Mouse (Mus musculus) intestine, embryonic 14.5 days (tissue): ENCODE measurements around the gene Cmip. TPM values are rescaled to one million over a fixed set of nuclear protein-coding genes. Genes with fewer than 3 reads are reported as not detected.

Source experiments
- ATAC-seq: fragments of 200-750 bp; cut with Nextera tagmentation; replicated peaks from 2 replicates; pipeline ENCODE4 v1.8.0; 2017; ENCODE audit warnings: low read depth, moderate number of reproducible peaks, moderate TSS enrichment, moderate library complexity; ENCODE audit not compliant: low FRiP score, low TSS enrichment
- DNase-seq: peaks from one replicate; pipeline ENCODE4 v3.0.0-alpha.2; 2018; ENCODE audit warnings: low spot score
- H3K27ac ChIP-seq: fragments of 300-500 bp; sonication (generic); 2 replicates; pipeline ENCODE4 v1.5.1; 2014; ENCODE audit warnings: low read depth, mild to moderate bottlenecking, control low read depth
- H3K27me3 ChIP-seq: fragments of 300-500 bp; sonication (generic); replicated peaks from 2 replicates; pipeline ENCODE4 v1.6.1; 2014; ENCODE audit warnings: low read length, control low read depth; ENCODE audit not compliant: control insufficient read depth, insufficient read depth
- H3K36me3 ChIP-seq: fragments of 300-500 bp; sonication (generic); 2 replicates; pipeline ENCODE4 v1.6.1; 2014; ENCODE audit warnings: low read length, control low read depth; ENCODE audit not compliant: control insufficient read depth, insufficient read depth
- H3K4me1 ChIP-seq: fragments of 300-500 bp; sonication (generic); replicated peaks from 2 replicates; pipeline ENCODE4 v1.6.1; 2014; ENCODE audit warnings: low read length, control low read depth, mixed read lengths; ENCODE audit not compliant: control insufficient read depth, insufficient read depth
- H3K4me2 ChIP-seq: fragments of 300-500 bp; sonication (generic); 2 replicates; pipeline ENCODE4 v1.6.1; 2014; ENCODE audit warnings: low read length
- H3K4me3 ChIP-seq: fragments of 300-500 bp; sonication (generic); 2 replicates; pipeline ENCODE4 v1.5.1; 2014; ENCODE audit warnings: low read depth, low read length, control low read depth, mixed read lengths
- H3K9ac ChIP-seq: fragments of 300-500 bp; sonication (generic); 2 replicates; pipeline ENCODE4 v1.6.1; 2014; ENCODE audit warnings: mild to moderate bottlenecking, low read length
- H3K9me3 ChIP-seq: fragments of 300-500 bp; sonication (generic); 2 replicates; pipeline ENCODE4 v1.6.1; 2016; ENCODE audit warnings: low read length, control low read depth; ENCODE audit not compliant: control insufficient read depth
- WGBS: fragments of 180-500 bp; shearing (Covaris S2); extraction: QIAGEN DNeasy Blood & Tissue Kit; methylation state at CpG from one replicate; pipeline ENCODE4 v1.1.7; 2014; 5-methylcytosine and 5-hydroxymethylcytosine counted together
- polyA plus RNA-seq: library from polyadenylated mRNA; unstranded; fragments of >200 nt; fragmentation: Nextera tagmentation; extraction: Ambion mirVana; gene quantifications from 2 replicates; pipeline ENCODE4 v1.2.1, GENCODE M21; 2014

Gene Cmip
- polyA plus RNA-seq, 1 experiment from 2014 or later = 22.4 TPM

GRCm38 (mm10) chr8:117329903-117330302 is 73.0 kb downstream of the Cmip start:
- ATAC-seq (no peak), DNase-seq (no peak)
- H3K36me3 ChIP-seq = no peaks in the 10 kb centered on the region
- H3K27me3 ChIP-seq = no peaks in the 10 kb centered on the region
- no peak overlapping the region for H3K9ac ChIP-seq
- H3K4me3 ChIP-seq = no peak overlapping the region
- no peaks in the 10 kb centered on the region for H3K9me3 ChIP-seq
- 54% methylated on average over 2 of the region's 2 CpGs for whole genome bisulfite sequencing
- no peak overlapping the region for H3K4me2 ChIP-seq
- H3K27ac ChIP-seq = no peak overlapping the region; the same call in 1 of the 2 replicates
- H3K4me1 ChIP-seq = peaks cover 53% of the 10 kb centered on the region

- H3K4me2 ChIP-seq = no peak overlapping the region
- DNase-seq (no peak), ATAC-seq (no peak)
- H3K27me3 ChIP-seq = no peaks in the 10 kb centered on the region
- no peaks in the 10 kb centered on the region for H3K9me3 ChIP-seq
- no peaks in the 10 kb centered on the region for H3K36me3 ChIP-seq
- peak overlapping the region; percentile 81 for H3K27ac ChIP-seq
- 61% methylated on average over 27 of the region's 27 CpGs for WGBS
- H3K4me1 ChIP-seq = peaks cover 65% of the 10 kb centered on the region
- no peak overlapping the region for H3K9ac ChIP-seq
- H3K4me3 ChIP-seq = no peak overlapping the region
Observed at GRCm38 (mm10) chr8:117332229-117333010, 75.6 kb downstream of the Cmip start.

- Histone ChIP-seq H3K9ac (no peak overlapping the region), H3K9me3 (no peaks in the 10 kb centered on the region), H3K27me3 (no peaks in the 10 kb centered on the region), H3K4me2 (peak overlapping the region; percentile 28), H3K4me3 (no peak overlapping the region), H3K27ac (peak overlapping the region; percentile 81), H3K36me3 (no peaks in the 10 kb centered on the region), H3K4me1 (peaks cover 68% of the 10 kb centered on the region)
- peak; percentile 8; the same call in 1 of the 2 replicates for ATAC-seq
- no peak for DNase-seq
- 58% methylated on average over 6 of the region's 6 CpGs for WGBS
Observed at GRCm38 (mm10) chr8:117333619-117334018, 76.8 kb downstream of the Cmip start.

GRCm38 (mm10) chr8:117334058-117334747 is 77.3 kb downstream of the Cmip start:
- Histone ChIP-seq H3K4me3 (no peak overlapping the region), H3K4me1 (peaks cover 68% of the 10 kb centered on the region), H3K27ac (peak overlapping the region; percentile 81), H3K9ac (no peak overlapping the region), H3K4me2 (peak overlapping the region; percentile 28; the same call in 1 of the 2 replicates), H3K36me3 (no peaks in the 10 kb centered on the region), H3K27me3 (no peaks in the 10 kb centered on the region), H3K9me3 (no peaks in the 10 kb centered on the region)
- 34% methylated on average over 10 of the region's 10 CpGs for WGBS
- DNase-seq (peak; percentile 75), ATAC-seq (peak; percentile 76)

- peak; percentile 67 for ATAC-seq
- Histone ChIP-seq H3K4me1 (peaks cover 69% of the 10 kb centered on the region), H3K27me3 (no peaks in the 10 kb centered on the region), H3K4me3 (no peak overlapping the region), H3K27ac (peak overlapping the region; percentile 81), H3K9ac (no peak overlapping the region), H3K4me2 (peak overlapping the region; percentile 18), H3K36me3 (no peaks in the 10 kb centered on the region), H3K9me3 (no peaks in the 10 kb centered on the region)
- WGBS = 36% methylated on average over 14 of the region's 14 CpGs
- peak; percentile 73 for DNase-seq
Observed at GRCm38 (mm10) chr8:117334748-117335393, 78.0 kb downstream of the Cmip start.

GRCm38 (mm10) chr8:117335423-117335822 is 78.6 kb downstream of the Cmip start:
- no peak for ATAC-seq
- no peaks in the 10 kb centered on the region for H3K27me3 ChIP-seq
- H3K4me1 ChIP-seq = peaks cover 74% of the 10 kb centered on the region
- no peak for DNase-seq
- H3K4me2 ChIP-seq = peak overlapping the region; percentile 18; the same call in 1 of the 2 replicates
- no peak overlapping the region for H3K4me3 ChIP-seq
- H3K9ac ChIP-seq = no peak overlapping the region
- 44% methylated on average over 8 of the region's 8 CpGs for WGBS
- H3K27ac ChIP-seq = peak overlapping the region; percentile 81
- H3K9me3 ChIP-seq = no peaks in the 10 kb centered on the region
- no peaks in the 10 kb centered on the region for H3K36me3 ChIP-seq

GRCm38 (mm10) chr8:117337188-117337587 is 80.3 kb downstream of the Cmip start:
- DNase-seq (no peak), ATAC-seq (no peak)
- peaks cover 71% of the 10 kb centered on the region for H3K4me1 ChIP-seq
- no peak overlapping the region for H3K4me3 ChIP-seq
- H3K4me2 ChIP-seq = no peak overlapping the region
- H3K36me3 ChIP-seq = no peaks in the 10 kb centered on the region
- no peaks in the 10 kb centered on the region for H3K27me3 ChIP-seq
- WGBS = 62% methylated on average over 3 of the region's 3 CpGs
- 0 out of 2 replicates have a peak overlapping the region, but pooled peaks have one; percentile 7 for H3K27ac ChIP-seq
- H3K9ac ChIP-seq = no peak overlapping the region
- H3K9me3 ChIP-seq = no peaks in the 10 kb centered on the region

GRCm38 (mm10) chr8:117338678-117339077 is 81.8 kb downstream of the Cmip start:
- ATAC-seq (no peak), DNase-seq (no peak)
- peaks cover 70% of the 10 kb centered on the region for H3K4me1 ChIP-seq
- H3K27ac ChIP-seq = peak overlapping the region; percentile 1
- no peaks in the 10 kb centered on the region for H3K27me3 ChIP-seq
- H3K36me3 ChIP-seq = no peaks in the 10 kb centered on the region
- no peak overlapping the region for H3K9ac ChIP-seq
- H3K4me3 ChIP-seq = no peak overlapping the region
- 52% methylated on average over 2 of the region's 2 CpGs for WGBS
- no peak overlapping the region for H3K4me2 ChIP-seq
- no peaks in the 10 kb centered on the region for H3K9me3 ChIP-seq
